Mouse (Mus musculus) R1 (cell line): ENCODE data around the gene Scaf1.

ENCODE experiments used
- DNase-seq: peaks from one replicate; pipeline ENCODE4 v3.0.0-alpha.2; 2018; ENCODE audit warnings: low read depth, low spot score

Scaf1 gene

DNA sequence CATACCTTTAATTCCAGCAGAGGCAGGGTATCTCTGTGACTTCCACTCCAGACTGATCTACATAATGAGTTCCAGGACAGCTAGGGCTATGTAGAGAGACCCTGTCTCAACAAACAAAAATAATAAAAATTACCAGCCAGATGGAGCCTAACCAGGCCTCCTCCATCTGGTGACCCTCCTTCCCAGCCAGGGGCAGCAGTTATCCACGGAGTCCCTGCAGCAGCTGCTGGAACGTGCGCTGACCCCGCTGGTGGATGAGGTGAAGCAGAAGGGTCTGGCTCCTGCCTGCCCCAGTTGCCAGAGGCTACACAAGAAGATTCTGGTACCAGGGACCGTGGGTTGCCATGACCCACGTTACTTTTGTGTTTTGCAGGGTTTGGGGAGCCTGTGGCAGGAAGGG lies 59.9 kb downstream of the Scaf1 start:
- DNase-seq: no peak

DNA sequence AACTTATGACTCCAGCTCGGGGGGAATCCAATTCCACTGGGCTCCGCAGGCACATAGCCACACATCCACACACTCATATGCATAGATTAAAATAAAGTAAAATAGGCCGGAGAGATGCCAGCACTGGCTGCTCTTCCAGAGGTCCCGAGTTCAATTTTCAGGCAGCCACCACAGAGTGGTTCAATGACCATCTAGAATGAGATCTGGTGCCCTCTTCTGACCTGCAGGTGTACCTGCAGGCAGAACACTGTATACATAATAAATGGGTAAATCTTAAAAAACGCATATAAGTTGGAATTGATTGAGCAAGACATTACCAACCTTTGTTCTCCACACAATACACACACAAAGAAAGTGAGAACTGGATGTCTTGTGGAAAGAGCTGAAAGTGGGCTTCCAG lies 60.5 kb downstream of the Scaf1 start:
- DNase-seq: peak; percentile 56

DNA sequence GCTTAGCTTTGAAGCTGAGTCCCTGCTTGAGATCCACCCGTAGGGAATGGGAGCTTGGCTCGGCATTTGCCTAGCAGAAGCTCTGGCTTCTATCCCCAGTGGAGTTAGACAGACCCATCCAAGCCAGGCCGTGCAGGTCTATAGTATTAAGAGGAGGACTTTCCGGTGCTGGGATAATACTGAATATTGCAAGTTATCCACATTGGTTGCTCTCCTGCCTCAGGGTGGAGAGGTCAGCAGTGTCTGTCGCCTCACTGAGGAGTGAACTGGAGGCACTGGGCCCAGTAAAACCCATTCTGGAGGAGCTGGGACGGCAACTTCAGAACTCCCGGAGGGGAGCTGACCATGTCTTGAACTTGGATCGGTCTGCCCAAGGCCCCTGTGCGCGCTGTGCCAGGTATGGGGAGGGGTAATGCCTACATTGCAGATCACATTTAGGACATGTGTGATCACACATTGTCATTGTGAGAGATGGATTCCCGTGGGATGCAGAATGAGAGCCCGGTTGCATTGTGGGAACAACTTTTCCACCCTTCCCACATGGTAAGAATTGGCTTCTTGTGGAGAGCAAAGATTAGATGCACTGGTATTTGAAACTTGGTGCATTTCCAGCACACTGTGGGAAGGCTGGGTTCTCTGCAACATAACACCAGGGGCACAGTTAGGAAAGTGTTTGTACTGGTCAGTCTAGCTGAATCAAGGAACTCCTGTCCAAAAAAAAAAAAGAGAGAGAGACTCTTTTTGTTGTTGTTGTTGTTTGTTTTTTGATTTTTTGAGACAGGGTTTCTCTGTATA lies 61.9 kb downstream of the Scaf1 start:
- no peak for DNase-seq

DNA sequence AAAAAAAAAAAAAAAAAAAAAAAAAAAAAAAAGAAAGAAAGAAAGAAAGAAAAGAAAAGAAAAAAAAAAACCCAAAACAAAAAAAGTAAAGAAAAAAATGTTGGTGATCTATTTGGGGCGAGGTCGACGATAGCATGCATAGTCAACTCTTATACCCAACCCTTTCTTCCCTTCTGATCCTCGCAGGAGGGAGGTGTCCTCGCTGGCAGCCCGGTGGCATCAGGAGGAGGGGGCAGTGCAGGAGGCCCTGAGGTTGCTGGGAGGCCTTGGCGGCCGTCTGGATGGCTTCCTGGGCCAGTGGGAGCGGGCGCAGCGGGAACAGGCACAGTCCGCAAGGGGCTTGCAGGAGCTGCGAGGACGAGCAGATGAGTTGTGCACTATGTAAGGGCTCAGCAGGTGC lies 62.6 kb downstream of the Scaf1 start:
- no peak for DNase-seq
